Mouse (Mus musculus) stomach, embryonic 14.5 days (tissue): ENCODE results near the gene Hbs1l. TPM values are rescaled to one million over a fixed set of nuclear protein-coding genes. Genes with fewer than 3 reads are reported as not detected.

Source experiments
- ATAC-seq: fragments of 200-750 bp; cut with Nextera tagmentation; 2 replicates; pipeline ENCODE4 v1.8.0; 2017; ENCODE audit warnings: low read depth, moderate TSS enrichment; ENCODE audit not compliant: insufficient number of reproducible peaks, insufficient read depth, low FRiP score
- H3K27ac ChIP-seq: fragments of 300-500 bp; sonication (generic); 2 replicates; pipeline ENCODE4 v1.5.1; 2014; ENCODE audit warnings: mild to moderate bottlenecking, low read length, moderate library complexity, mixed read lengths
- H3K27me3 ChIP-seq: fragments of 300-500 bp; sonication (generic); 2 replicates; pipeline ENCODE4 v1.6.1; 2014; ENCODE audit warnings: low read length, control low read depth, mixed read lengths; ENCODE audit not compliant: control insufficient read depth, insufficient read depth
- H3K36me3 ChIP-seq: fragments of 300-500 bp; sonication (generic); 2 replicates; pipeline ENCODE4 v1.6.1; 2014; ENCODE audit warnings: mild to moderate bottlenecking, control low read depth, low read length, moderate library complexity, mixed read lengths; ENCODE audit not compliant: control insufficient read depth, insufficient read depth
- H3K4me1 ChIP-seq: fragments of 300-500 bp; sonication (generic); 2 replicates; pipeline ENCODE4 v1.6.1; 2014; ENCODE audit warnings: low read length, control low read depth, mixed read lengths; ENCODE audit not compliant: control insufficient read depth, insufficient read depth
- H3K4me2 ChIP-seq: fragments of 300-500 bp; sonication (generic); replicated peaks from 2 replicates; pipeline ENCODE4 v1.6.1; 2014; ENCODE audit warnings: low read depth, low read length, control low read depth
- H3K4me3 ChIP-seq: fragments of 300-500 bp; sonication (generic); 2 replicates; pipeline ENCODE4 v1.5.1; 2014; ENCODE audit warnings: low read depth, low read length, control low read depth
- H3K9ac ChIP-seq: fragments of 300-500 bp; sonication (generic); replicated peaks from 2 replicates; pipeline ENCODE4 v1.6.1; 2014; ENCODE audit warnings: low read depth, mild to moderate bottlenecking, control low read depth, low read length, moderate library complexity, mixed read lengths
- H3K9me3 ChIP-seq: fragments of 300-500 bp; sonication (generic); 2 replicates; pipeline ENCODE4 v1.6.1; 2016; ENCODE audit warnings: low read depth, low read length, control low read depth; ENCODE audit not compliant: control insufficient read depth
- WGBS: fragments of 180-500 bp; shearing (Covaris S2); extraction: QIAGEN DNeasy Blood & Tissue Kit; methylation state at CpG from one replicate; pipeline ENCODE4 v1.1.7; 2014; 5-methylcytosine and 5-hydroxymethylcytosine counted together
- polyA plus RNA-seq: library from polyadenylated mRNA; unstranded; fragments of >200 nt; fragmentation: Nextera tagmentation; extraction: Ambion mirVana; gene quantifications from 2 replicates; pipeline ENCODE4 v1.2.1, GENCODE M21; 2014

The Hbs1l gene
- polyA plus RNA-seq, 1 experiment from 2014 or later: 93.4 TPM

GRCm38 (mm10) chr10:21342331-21343005 lies 46.7 kb downstream of the Hbs1l start:
- 86% methylated on average over 11 of the region's 11 CpGs for WGBS
- Histone ChIP-seq H3K27ac (no peak overlapping the region), H3K9me3 (no peaks in the 10 kb centered on the region), H3K36me3 (peaks cover 26% of the 10 kb centered on the region), H3K4me3 (no peak overlapping the region), H3K9ac (no peak overlapping the region), H3K4me2 (no peak overlapping the region), H3K4me1 (no peaks in the 10 kb centered on the region), H3K27me3 (no peaks in the 10 kb centered on the region)
- ATAC-seq: no peak

- WGBS: 87% methylated on average over 4 of the region's 4 CpGs
- H3K36me3 ChIP-seq: peaks cover 32% of the 10 kb centered on the region
- no peak for ATAC-seq
- no peaks in the 10 kb centered on the region for H3K4me1 ChIP-seq
- H3K9me3 ChIP-seq: no peaks in the 10 kb centered on the region
- H3K27me3 ChIP-seq: no peaks in the 10 kb centered on the region
- no peak overlapping the region for H3K4me3 ChIP-seq
- H3K27ac ChIP-seq: no peak overlapping the region
- no peak overlapping the region for H3K9ac ChIP-seq
- no peak overlapping the region for H3K4me2 ChIP-seq
These were observed 51.6 kb downstream of the Hbs1l start for GRCm38 (mm10) chr10:21347332-21347731.

GRCm38 (mm10) chr10:21349449-21349848 lies 53.7 kb downstream of the Hbs1l start:
- 96% methylated on average over 5 of the region's 5 CpGs for WGBS
- no peak overlapping the region for H3K27ac ChIP-seq
- H3K4me1 ChIP-seq: no peaks in the 10 kb centered on the region
- H3K9me3 ChIP-seq: no peaks in the 10 kb centered on the region
- ATAC-seq: no peak
- H3K36me3 ChIP-seq: peaks cover 45% of the 10 kb centered on the region
- H3K4me3 ChIP-seq: no peak overlapping the region
- no peak overlapping the region for H3K9ac ChIP-seq
- H3K27me3 ChIP-seq: no peaks in the 10 kb centered on the region
- no peak overlapping the region for H3K4me2 ChIP-seq

GRCm38 (mm10) chr10:21349946-21350345 lies 54.2 kb downstream of the Hbs1l start:
- no peaks in the 10 kb centered on the region for H3K27me3 ChIP-seq
- 90% methylated on average over 2 of the region's 2 CpGs for WGBS
- H3K9ac ChIP-seq: no peak overlapping the region
- H3K4me1 ChIP-seq: no peaks in the 10 kb centered on the region
- no peak overlapping the region for H3K4me3 ChIP-seq
- no peak overlapping the region for H3K27ac ChIP-seq
- no peak overlapping the region for H3K4me2 ChIP-seq
- H3K9me3 ChIP-seq: no peaks in the 10 kb centered on the region
- H3K36me3 ChIP-seq: peaks cover 48% of the 10 kb centered on the region
- no peak for ATAC-seq

GRCm38 (mm10) chr10:21350531-21351515 lies 55.0 kb downstream of the Hbs1l start:
- H3K27me3 ChIP-seq: no peaks in the 10 kb centered on the region
- 92% methylated on average over 11 of the region's 11 CpGs for WGBS
- H3K9ac ChIP-seq: no peak overlapping the region
- peaks cover 44% of the 10 kb centered on the region for H3K36me3 ChIP-seq
- no peak overlapping the region for H3K27ac ChIP-seq
- H3K4me2 ChIP-seq: no peak overlapping the region
- H3K4me3 ChIP-seq: no peak overlapping the region
- H3K9me3 ChIP-seq: no peaks in the 10 kb centered on the region
- no peak for ATAC-seq
- no peaks in the 10 kb centered on the region for H3K4me1 ChIP-seq

GRCm38 (mm10) chr10:21351766-21352165 lies 56.0 kb downstream of the Hbs1l start:
- no peak overlapping the region for H3K4me3 ChIP-seq
- H3K4me1 ChIP-seq: no peaks in the 10 kb centered on the region
- WGBS: 82% methylated on average over 12 of the region's 12 CpGs
- no peak overlapping the region for H3K27ac ChIP-seq
- H3K27me3 ChIP-seq: no peaks in the 10 kb centered on the region
- no peaks in the 10 kb centered on the region for H3K9me3 ChIP-seq
- peaks cover 49% of the 10 kb centered on the region for H3K36me3 ChIP-seq
- ATAC-seq: no peak
- H3K9ac ChIP-seq: no peak overlapping the region
- no peak overlapping the region for H3K4me2 ChIP-seq

- H3K4me2 ChIP-seq: no peak overlapping the region
- no peak overlapping the region for H3K27ac ChIP-seq
- H3K27me3 ChIP-seq: no peaks in the 10 kb centered on the region
- ATAC-seq: no peak
- no peaks in the 10 kb centered on the region for H3K4me1 ChIP-seq
- peaks cover 51% of the 10 kb centered on the region for H3K36me3 ChIP-seq
- no peak overlapping the region for H3K4me3 ChIP-seq
- no peaks in the 10 kb centered on the region for H3K9me3 ChIP-seq
- no peak overlapping the region for H3K9ac ChIP-seq
- WGBS: 65% methylated on average over 5 of the region's 5 CpGs
These were observed 58.1 kb downstream of the Hbs1l start for GRCm38 (mm10) chr10:21353890-21354289.

- no peak for ATAC-seq
- no peak overlapping the region for H3K9ac ChIP-seq
- no peaks in the 10 kb centered on the region for H3K9me3 ChIP-seq
- H3K27me3 ChIP-seq: no peaks in the 10 kb centered on the region
- no peak overlapping the region for H3K4me2 ChIP-seq
- WGBS: 92% methylated on average over 7 of the region's 7 CpGs
- no peak overlapping the region for H3K27ac ChIP-seq
- H3K4me3 ChIP-seq: no peak overlapping the region
- H3K4me1 ChIP-seq: no peaks in the 10 kb centered on the region
- H3K36me3 ChIP-seq: peaks cover 49% of the 10 kb centered on the region
These were observed 58.7 kb downstream of the Hbs1l start for GRCm38 (mm10) chr10:21354506-21354905.
